Mouse (Mus musculus) CD4-positive, CD25-positive, alpha-beta regulatory T cell, adult 2 months (primary cell): ENCODE measurements around the gene Ndufv1.
A peak's percentile ranks its signal among the peaks of the same experiment; 100 is the strongest.
"Not testable (repeated sequence)": the region's sequence is repeated elsewhere in the genome, so short reads cannot be mapped to it uniquely, and the experiment has no call there.

Source experiments
- DNase-seq: peaks from one replicate; pipeline ENCODE4 v3.0.0-alpha.2; 2012; ENCODE audit warnings: low read depth, low spot score

Gene Ndufv1

GRCm38 (mm10) chr19:4012432-4013022 is at the start of gene Ndufv1:
Gene Ndufv1 (minus strand): TSS chr19:4012806.
- peak; percentile 97 for DNase-seq

DNA sequence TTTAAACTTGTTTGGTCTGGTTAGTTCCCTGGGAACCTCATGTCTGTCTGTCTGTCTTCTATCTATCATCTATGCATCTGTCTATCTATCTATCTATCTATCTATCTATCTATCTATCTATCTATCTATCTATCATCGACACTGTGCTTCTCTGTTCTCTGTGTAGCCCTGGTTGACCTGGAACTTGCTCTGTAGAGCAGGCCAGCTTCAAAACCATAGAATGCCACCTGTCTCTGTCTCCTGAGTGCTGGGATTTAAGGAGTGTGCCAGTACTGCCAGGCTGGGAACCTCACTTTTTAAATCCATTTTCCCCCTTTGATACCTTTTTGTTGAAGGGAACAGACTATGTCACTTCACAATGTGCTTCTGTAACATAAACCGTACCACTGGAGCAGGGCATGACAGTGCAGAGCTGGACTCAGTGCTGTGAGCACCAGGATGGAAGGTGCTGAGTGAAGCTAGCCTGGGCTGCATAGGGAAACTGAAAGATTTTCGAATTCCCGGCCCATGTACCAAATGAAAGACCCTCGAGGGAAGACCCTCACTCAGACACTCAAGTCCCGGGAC is 48.4 kb upstream of the Ndufv1 start:
- peak; percentile 46 for DNase-seq

DNA sequence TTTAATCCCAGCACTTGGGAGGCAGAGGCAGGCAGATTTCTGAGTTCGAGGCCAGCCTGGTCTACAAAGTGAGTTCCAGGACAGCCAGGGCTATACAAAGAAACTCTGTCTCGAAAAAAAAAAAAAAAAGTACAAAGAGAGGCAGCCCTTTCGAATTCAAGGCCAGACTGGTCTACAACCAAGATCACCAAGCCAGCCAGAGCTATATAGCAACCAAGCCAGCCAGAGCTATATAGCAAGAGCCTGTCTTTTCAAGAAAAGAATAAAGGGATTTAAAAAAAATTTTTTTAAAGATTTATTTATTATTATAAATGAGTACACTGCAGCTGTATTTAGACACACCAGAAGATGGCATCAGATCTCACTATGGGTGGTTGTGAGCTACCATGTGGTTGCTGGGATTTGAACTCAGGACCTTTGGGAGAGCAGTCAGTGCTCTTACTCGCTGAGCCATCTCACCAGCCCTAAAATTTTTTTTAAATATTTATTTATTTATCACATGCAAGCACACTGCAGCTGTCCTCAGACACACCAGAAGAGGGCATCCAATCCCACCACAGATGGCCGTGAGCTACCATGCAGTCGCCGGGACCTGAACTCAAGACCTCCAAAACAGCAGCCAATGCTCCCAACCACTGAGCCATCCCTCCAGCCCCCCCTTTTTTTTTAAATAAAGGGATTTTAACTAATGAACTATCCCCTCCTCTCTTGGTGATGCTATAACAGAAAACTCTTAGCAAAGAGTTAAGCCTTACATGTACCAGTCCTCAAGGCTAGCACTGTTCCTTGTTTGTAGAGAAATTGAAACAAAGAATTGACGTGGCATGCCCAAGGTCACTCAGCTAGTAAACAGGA is 47.7 kb upstream of the Ndufv1 start:
- DNase-seq = peak; percentile 47

DNA sequence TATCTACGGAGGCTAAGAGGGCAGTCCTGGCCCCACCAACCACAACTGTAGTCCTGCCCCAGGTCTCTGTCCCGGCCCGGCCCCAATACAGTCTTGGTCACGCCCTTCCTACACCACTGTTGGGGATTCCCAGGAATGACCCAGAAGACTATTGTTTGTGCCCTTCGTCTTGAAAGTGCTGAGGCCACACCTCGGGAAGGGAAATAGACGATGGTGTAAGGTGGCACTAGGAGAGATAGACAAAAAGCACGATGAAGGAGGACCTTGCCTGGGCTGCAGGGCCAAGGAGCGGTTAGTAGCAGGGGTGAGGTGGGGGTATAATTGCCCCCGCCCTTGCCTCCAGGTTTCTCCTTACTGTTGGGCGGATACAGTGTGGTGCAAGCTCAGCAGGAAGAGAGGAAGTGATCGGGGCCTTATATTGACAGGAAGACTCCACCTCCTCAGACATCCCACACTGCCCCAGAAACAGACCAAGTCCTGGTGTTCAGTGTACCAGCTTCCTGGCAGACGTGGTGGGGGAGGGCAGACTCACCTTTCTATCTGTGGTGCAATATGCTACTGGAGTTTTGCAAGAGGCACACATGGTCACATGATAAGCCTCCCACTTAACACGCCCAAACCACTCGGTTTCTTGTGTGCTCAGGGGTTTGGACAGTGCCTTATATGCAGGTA is 46.6 kb upstream of the Ndufv1 start, which contains the start of gene Gstp3:
TSS of gene Gstp3 (minus strand) at position 501 of the 672 bp plus-strand sequence.
- DNase-seq = peak; percentile 84

GRCm38 (mm10) chr19:4058581-4058980 is 46.0 kb upstream of the Ndufv1 start:
- DNase-seq = no peak

- DNase-seq = no peak
Measured at GRCm38 (mm10) chr19:4057962-4058361, 45.4 kb upstream of the Ndufv1 start.

GRCm38 (mm10) chr19:4057389-4057788 is 44.8 kb upstream of the Ndufv1 start:
- DNase-seq = no peak

DNA sequence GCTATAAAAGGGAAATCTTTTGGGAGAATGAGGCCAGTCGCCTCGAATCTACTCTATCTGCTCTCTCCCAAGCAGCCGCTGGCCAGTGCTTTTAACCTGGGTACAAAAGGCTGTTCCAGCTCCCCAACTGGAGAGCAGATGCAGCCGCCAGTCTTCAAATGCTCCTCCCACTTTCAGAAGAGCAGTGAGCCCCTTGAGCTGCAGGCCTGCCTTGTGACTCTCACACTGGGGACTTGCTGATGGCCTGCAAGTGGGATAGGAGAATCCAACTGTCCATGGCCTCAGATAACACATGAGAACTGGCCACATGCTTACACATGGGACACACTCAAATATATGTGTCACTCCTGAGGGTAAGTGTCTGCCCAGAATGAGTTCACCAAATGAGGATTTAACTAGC is 44.1 kb upstream of the Ndufv1 start:
- DNase-seq = no peak

GRCm38 (mm10) chr19:4055947-4056693 is 43.5 kb upstream of the Ndufv1 start:
- DNase-seq = no peak

DNA sequence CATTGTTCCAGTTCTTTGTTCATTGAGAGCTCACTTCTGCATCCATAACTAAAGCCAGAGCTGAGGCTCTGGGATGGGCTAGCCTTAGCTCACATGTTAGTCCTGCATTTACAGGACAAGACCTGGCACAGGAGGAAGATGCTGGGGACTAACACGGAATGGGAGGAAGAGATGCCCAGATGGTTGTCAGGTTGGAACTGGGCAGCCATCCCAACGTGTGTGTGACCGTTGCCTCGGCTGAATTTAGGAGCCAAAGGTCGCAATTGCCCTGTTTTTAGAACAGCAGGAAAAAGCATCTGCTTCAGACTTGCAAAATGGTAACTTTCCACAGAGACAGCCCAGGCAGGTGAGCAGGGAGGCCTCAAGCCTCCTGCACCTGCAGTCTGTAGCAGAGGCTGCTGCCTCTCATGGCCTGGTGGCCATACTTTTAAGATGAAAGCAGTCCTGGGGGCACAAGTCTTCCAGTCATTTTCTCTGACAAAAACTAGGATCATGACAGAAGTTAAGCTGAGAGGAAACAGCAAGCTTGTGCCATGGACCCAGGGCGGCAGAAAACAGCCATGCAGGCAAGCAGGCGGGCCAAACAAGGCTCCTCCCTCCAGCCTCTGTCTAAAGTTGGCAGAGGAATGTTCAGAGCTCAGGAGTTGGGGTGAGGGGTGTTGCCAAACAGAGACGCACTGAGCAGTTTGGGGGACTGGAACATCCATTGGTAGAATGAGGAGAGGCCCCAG is 42.8 kb upstream of the Ndufv1 start:
- no peak for DNase-seq

DNA sequence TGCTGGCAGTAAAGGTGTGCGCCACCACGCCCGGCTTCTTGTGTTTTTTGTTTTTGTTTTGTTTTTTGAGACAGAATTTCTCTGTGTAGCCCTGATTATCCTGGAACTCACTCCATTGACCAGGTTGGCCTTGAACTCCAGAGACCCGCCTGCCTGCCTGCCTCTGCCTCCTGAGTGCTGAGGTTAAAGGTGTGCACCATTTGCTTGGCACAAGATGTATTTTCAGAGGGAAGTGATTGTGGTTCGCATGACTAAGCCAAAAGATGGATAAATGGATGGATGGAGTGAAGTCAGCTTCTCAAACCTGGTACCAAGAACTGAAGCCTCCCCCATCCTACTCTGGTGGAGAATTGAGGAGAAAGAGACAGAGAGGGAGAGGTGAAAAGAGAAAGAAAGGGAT is 42.0 kb upstream of the Ndufv1 start:
- no peak for DNase-seq

GRCm38 (mm10) chr19:4052516-4053030 is 40.0 kb upstream of the Ndufv1 start:
- peak; percentile 56 for DNase-seq

DNA sequence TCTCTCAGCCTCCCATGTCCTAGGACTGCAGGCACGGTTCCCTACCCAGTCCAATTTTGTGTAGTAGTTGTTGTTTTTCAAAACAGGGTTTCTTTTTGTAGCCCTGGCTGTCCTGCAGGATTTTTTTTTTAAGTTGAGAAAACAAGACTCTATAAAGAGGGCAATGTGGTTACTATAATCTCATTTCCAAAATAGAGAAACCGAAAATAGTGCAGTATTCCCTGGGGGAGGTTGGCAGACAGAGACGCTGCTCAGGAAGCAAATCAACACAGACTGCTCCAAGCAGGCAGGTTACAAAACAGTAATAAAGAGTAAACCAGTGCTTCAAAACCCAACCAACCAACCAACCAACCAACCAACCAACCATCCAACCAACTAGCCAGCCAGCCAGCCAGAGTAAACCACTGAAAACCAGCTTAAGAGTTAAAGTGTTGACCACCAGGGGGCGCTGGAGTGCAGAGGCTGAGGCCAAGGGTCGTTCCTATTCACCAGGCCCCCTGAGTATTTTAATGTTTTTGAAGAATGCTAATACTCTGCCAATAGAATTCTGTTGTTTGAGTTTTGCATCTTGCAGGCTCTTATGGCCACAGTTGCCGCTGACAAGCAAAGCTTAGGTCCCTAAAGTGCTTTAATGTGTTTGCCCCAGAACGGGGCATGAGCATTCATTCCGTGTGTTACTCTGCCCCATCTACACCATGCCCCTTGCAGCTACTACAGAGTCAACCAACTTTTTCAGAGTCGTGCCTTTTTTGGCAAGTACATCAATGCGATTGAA is 39.3 kb upstream of the Ndufv1 start:
- peak; percentile 85 for DNase-seq

DNA sequence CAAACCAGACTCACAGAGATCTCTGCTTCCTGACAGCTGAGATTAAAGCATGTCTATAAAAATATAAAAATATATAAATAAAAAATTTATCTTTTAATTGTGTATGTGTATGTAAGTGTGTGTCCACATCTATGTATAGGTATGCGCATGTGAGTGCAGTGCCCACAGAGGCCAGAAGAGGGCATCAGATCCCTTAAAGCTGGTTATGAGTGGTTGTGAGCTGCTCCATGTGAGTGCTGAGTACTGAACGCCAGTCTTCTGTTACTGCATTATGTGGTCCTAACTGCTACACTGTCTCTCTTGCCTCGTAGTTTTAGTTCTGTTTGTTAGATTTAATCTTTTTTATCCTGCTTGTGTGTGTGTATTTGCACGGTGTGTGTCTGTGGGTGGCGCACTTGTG is 38.4 kb upstream of the Ndufv1 start:
- DNase-seq = peak; percentile 47

- not testable (repeated sequence) for DNase-seq
Measured at GRCm38 (mm10) chr19:4049069-4049468, 36.5 kb upstream of the Ndufv1 start.

DNA sequence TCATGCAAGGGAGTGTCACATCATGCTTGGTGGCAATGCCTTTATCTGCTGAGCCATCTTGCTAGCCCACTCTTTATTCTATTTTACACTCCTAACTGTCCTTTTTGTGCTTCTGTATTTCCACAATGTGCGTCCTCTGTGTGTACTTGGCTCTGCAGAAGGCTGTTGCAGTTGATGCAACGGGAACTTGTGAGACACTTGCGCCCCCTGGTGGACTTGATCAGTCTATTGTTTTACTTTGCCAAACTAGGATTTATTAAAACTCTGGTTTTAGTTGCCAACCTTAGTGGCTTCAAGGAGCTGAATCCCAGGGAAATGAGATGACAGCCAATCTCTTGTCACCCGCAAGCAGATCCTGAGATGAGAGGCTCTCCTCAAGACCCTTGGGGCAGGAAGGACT is 35.3 kb upstream of the Ndufv1 start:
- peak; percentile 94 for DNase-seq

- no peak for DNase-seq
Measured at GRCm38 (mm10) chr19:4046866-4047254, 34.3 kb upstream of the Ndufv1 start.

- no peak for DNase-seq
Measured at GRCm38 (mm10) chr19:4045966-4046865, 33.6 kb upstream of the Ndufv1 start, which contains the start of gene Gstp2. Gene Gstp2 (minus strand): TSS chr19:4046023.

DNA sequence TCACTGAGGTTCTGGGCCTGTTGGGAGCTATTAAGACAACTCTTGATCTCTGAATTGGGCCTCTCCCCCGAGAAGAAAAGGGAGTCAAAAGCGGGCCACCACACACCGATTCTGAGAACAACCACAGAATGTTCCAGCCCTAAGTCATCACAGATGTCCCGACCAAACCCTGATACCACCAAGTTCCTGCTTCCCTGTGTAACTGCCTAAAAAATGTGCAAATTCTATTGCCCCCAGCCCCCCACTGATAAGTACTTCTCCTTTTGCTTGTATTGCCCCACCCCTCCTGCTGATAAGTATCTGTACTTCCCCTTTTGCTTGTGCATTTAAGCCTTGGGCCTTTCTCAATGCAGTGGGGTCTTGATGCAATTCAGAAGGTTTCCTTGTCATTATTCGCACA is 31.5 kb upstream of the Ndufv1 start:
- not testable (repeated sequence) for DNase-seq
